Mouse (Mus musculus): Measurements from ENCODE around the gene Elovl4.
A peak's percentile ranks its signal among the peaks of the same experiment; 100 is the strongest.

Elovl4 gene

DNA sequence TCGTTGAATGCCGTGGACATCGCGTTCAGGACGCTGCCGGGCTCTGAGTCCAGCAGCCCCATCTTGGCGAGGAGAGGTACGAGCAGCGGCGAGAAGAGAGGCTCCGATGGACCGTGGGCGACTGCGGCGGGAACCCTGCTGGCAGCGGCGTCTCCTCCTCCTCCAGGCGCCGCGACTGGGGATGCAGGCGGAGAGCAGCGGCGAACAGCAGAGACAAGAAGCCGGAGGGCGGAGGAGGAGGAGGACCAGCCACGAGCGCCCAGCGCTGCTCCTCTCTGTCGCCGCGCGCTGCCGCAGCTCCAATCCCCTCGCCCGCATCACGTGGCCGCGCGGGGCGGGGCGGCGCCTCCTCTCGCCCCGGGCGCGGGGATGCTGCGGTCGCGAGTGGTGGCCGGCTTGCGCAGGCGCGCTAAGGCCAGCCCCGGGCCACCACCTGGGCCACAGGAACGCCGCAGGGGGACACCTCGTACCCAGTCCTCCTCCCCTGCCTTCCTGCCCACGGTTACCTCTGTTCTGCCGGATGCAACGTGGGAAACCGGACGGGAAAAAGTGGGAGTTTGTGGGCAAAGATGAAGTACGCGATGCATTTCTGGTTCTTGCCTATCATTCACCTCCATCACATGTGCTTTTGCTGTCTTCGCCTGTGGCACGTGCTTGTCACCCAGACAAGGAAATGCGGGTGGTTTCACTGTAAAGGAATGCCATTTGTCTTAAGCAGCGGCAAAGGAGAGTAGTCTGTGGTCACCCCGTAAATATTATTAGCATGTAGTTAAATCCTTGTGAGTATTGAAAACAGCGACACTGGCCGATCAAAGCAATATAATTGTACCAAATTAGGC is at the start of gene Elovl4:
Gene Elovl4, minus strand, starts transcription at position 301 of the 839 bp plus-strand sequence.
- peak; percentile 53 for DNase-seq (ENCODE audit: low spot score)

DNA sequence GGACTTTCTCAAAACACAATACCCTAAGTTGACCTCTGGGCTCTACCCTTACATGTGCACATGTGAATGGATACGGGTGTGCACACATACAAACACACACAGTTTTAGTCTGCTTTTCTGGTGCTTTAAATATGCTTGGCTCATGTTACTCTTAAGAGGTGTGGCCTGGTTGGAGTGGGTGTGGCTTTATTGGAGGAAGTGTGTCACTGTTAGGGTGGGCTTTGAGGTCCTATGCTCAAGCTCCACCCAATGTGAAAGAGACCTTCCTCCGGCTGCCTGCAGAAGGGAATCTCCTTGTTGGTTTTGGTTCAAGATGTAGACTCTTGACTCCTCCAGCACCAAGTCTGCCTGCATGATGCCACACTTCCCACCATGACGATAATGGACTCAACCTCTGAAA is 46.4 kb upstream of the Elovl4 start:
- DNase-seq (ENCODE audit: low spot score): no peak

DNA sequence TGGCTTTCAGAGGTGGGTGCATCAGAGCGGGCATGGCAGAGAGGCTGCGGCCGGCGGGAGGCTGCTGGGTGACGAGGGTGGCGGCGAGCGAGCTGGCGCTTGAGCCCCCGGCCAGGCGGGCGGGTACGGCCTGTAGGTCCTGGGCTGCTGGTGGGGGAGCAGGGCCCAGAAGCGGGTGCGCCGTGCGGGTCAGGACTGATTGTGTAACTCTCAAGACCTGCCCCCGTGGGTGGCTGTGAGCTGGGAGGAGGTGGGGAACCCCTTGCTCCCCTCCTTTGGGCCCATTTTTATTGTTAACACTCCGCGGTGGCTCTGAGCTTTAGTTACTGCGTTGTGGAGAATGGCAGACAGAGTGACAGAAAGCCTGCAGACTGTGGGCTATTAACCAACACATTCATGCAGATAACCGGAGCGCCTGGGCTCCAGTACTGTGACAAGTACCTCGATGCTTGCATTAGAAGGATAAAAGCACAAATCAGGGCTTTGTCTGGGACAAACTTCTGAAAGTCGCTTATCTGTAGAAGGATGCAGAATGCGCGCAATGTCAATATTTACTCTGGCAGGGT is 28.8 kb upstream of the Elovl4 start:
- DNase-seq (ENCODE audit: low spot score): no peak

DNA sequence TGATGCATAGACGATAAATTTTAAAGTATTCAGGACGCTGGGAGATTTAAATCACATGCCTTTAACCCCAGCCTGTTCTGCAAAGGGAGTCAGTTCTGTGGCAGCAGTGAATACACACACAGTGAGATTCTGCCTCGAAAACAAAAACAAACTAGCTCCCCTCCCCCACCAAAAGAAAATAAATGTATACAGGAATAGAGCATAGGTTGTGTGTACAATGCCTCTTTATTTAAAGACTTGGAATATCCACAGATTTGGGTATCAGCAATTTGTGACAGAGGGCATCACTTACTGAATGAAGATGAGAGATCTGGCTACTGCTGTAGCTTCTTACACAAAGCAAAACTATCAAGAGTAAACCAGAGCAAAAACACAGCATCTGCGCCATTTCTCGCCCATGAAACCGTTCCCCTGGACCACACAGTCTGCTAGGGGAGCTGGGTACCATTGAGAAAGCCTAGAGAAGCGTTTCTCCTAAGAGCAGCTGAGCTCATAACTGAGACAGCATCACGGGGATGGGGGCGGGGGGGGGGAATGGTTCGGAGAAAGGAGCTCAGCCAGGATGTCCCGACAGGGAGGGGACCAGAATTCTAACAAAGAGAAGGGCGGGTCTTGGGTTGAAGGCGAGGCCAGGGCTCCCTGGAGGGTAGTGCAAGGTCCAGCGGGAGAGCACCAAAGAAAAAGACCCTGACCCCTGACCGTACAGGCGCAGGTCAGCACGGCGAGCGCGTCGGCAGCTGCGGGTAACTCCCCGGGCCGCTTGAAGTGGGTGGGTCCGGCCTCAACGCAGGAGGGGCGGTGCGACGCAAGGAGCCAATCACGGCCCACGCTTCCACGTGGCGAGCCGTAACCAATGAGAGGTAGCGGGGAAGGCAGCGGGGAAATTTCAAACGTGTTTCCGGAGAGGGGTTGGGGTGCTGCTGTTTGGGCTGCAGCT is 28.0 kb upstream of the Elovl4 start, which contains the start of gene Ttk:
Gene Ttk, plus strand, starts transcription at position 879 of the 937 bp plus-strand sequence.
- peak; percentile 88 for DNase-seq (ENCODE audit: low spot score)

DNA sequence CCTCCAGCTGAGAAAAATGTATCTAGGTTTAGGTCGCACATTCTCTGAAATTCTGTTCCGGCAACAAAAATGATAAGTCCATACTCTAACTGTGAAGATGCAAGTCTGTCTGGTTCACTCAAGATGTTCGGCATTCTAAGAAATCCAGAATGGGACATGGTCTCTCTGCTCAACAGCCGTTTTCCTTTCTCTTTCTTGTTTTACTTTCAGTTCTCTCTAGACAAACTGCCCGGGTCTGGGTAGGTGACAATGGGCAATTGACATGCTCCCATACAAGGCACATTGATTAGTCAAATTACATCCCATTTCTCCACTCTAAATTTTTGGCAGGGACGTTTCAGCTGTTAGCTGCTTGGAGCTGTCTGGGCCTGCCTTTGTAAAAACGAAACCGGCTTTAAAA is 25.1 kb upstream of the Elovl4 start:
- DNase-seq (ENCODE audit: low spot score): no peak

DNA sequence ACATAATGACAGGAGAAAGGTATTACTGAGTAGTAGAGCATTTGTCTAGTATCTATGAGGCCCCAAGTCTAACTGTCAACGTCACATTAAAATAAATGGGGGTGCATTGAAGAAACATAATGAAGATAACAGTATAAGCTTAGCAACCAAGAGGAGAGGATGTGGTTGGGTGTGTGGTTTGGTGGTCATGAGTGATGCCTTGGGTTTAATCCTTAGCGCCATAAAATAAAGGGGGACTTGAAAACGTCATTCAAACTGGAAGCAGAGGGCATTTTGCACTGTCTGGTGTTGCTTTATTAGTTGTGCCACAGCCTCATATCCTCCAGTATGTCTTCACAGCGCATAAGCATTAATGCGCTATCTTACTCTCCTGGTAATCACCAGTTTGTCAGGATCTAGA is 23.8 kb upstream of the Elovl4 start:
- peak; percentile 27 for DNase-seq (ENCODE audit: low spot score)

DNA sequence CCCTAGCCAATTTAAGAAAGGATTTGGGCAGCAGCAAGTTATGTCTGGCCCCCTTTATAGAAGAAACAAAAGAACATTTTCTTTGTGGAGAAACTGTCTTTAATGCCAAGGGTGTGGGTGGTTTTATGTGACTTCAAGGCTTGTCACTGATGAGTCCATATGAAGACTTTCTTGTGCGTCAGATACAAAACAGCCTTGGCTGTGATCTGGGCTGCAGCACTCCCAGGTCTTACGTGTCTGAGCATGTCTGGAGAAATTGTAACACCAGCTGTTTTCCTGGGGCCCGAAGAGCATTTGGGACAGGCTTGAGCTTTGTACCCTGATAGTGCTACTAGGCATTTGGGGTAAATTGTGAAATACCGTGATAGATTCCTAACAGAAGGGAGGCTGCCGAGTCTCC is 16.8 kb upstream of the Elovl4 start:
- DNase-seq (ENCODE audit: low spot score): no peak

DNA sequence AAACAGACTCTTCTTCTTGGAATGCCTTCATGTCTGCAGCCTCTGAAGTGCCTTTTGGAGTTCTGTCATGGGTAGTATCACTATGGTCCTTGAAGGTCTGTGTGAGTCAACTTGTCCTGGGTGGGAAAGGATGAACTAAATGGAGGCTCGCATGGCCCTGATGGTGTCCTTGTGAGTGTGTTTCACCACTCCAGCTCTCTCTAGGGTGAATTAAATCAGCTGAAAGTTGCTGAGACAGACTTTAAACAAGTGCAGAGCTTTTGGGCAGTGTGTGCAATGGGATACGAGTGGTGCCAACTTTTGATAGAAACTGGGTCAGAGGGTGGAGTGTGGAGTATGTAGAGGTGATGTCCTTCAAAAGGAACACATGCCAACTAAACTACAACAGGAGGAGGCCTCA is 14.9 kb upstream of the Elovl4 start:
- no peak for DNase-seq (ENCODE audit: low spot score)

DNA sequence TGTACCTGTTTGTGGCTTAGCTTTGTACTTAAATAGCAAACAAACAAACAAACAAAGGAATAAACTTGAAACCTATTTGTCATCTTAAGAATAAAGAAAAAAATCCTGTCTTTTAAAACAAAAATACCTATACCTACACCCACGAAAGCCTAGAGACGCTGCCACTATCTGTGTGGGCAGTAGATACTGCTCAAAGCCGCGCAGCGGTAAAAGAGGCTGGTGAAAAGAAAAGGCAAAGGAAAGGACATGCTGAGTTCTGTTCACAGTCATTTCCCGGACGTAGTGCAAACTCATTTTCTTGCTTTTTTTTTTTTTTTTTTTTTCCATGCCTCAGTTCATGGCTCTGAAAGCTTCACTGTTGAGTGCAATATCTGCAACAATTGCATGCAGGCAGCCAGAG is 13.1 kb upstream of the Elovl4 start:
- no peak for DNase-seq (ENCODE audit: low spot score)

DNA sequence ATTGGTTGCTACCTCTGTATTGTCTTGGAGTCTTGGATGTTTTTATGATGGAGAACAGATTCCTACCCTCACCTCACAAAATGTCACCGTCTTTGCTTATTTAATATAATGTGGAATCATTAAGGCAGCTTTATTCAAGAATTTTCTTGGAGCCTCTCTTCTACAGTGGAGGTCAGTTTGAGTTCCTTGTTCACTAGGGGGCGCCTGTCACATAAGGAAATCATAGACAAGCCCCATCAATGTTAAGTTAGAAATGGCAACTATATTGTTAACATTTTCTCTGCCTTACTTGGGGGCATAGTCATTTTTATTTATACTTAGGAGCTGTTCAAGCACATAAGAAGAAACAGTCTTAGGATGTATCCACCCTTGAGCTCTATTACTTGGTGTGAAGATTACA is 1.5 kb upstream of the Elovl4 start:
- DNase-seq (ENCODE audit: low spot score): peak; percentile 25

DNA sequence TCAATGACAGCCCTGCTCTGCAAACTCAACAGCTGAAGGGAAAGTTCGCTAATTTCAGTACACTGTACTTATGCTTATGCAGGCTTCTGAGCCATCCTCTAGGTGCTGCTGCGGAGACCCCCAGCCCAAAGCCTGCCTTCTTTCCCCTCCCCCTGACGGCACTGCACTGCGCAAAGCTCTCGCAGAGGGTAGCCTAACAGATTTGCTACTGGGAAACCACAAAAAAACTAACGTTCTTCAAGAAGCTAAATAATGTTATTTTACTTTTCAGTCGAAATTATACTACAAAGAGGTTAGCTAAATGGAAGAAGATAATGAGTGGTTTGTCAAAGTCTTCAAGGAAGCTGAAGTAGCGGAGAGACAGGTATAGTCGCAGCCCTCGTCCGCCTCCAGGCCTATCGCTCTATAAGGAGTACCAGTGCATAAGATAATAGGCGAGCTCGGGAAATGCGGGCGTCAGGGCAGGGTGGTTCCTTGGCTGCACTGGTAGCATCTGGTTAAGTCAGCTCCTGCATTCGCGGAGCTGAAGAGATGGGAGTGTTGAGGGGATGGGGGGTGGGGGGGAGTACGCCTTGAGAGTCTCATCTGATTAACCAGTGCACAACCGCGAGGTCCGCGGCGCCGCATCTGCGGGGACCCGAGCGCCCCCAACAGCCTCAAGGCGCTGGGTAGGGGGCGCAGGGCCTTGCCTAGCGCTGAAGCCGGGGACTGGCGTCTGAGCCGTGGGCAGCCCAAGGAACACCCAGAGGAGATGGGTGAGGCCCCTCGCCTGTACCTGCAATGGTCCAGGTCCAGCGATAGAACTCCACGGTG is 707 bp downstream of the Elovl4 start:
- no peak for DNase-seq (ENCODE audit: low spot score)

DNA sequence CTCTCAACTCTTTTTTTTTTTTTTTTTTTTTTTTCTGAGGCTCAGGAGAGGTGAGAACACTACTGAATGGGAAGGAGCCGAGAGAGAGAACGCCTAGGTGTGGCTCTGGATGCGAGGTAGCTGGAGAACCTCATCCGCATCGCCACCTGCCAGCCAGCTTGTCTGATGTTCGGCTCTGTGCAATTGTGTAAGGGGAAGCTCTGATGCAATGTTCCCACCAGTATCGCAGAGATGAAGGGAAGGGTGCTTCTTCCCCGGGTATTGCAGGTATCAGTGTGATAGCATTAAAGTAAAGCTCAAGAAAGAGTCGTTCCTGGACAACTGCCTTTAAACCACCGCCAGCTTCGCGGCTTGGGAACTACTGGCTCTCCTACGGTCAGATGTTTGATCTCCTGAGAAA is 1.7 kb downstream of the Elovl4 start:
- no peak for DNase-seq (ENCODE audit: low spot score)

DNA sequence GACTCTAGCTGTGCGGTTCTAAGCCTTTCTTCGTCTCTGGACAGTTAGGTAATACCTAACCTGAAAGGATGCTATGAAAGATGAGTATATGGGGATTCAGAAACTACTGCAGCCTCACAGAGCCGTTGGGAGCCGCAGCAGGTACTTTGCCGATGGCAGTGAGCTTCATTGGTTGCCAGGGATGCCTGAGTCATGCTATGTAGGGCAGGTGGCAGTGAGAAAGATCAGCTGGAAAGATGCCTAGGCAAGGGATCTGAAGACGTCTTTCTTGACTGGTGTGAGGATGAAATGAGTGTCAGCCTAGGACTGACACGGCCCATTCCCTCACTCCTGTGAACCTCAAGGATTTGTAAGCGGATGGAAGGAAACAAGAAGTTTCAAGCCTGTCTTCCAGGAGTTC is 8.2 kb downstream of the Elovl4 start:
- DNase-seq (ENCODE audit: low spot score): no peak

DNA sequence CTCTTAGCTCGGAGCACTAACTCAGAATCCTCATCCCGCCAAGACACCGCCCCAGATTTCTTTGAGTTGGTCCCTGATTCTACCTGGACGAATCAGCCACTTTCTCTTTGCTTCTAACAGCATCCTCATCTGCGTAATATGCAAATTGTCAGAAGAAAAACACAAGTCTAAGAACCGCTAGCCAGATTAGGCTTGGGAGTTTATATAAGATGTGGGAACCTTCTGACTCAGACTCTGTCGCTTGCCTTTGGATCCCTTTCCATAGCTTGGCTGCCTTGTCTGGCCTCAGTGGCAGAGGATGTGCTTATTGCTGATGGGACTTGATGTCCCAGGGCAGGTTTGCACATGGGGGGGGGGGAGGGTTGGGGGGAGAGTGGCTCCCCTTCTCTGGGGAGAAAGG is 9.2 kb downstream of the Elovl4 start:
- no peak for DNase-seq (ENCODE audit: low spot score)

DNA sequence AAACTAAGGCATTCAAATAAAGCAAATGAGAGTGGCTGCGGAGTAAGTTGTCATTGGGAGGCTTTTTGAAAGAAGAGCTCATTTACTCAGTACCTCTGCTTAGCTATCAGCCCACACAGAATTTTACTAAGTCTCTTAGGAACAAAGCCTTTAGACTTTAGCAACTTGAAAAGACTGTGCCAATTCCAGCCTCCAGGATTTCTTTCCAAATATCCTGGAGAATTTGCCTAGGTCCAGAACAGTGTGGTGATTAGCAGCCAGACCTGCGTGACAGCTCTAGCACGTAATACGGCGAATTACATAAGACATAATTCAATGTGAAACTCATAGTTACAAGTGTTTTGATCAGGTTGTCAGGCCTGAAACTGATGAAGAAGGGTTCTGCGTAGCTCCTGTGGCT is 16.8 kb downstream of the Elovl4 start:
- no peak for DNase-seq (ENCODE audit: low spot score)

DNA sequence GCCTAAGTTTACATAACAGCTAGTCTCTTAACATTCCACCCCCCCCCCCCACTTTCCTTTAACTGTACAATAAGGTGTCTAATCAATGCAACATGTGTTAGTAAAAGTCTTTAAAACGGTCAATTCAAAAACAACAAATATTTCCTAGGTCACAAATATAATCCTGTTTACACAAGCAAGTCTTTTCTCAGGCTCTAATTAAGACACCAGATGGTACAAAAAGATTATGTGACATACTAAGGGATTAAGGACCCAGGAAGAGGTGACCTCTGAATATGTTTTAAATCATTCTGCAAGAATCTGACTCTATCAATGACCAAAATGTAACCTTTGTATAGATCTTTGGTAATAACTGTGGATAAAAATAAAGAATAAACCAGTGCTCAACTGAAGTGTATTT is 20.6 kb downstream of the Elovl4 start:
- no peak for DNase-seq (ENCODE audit: low spot score)

DNA sequence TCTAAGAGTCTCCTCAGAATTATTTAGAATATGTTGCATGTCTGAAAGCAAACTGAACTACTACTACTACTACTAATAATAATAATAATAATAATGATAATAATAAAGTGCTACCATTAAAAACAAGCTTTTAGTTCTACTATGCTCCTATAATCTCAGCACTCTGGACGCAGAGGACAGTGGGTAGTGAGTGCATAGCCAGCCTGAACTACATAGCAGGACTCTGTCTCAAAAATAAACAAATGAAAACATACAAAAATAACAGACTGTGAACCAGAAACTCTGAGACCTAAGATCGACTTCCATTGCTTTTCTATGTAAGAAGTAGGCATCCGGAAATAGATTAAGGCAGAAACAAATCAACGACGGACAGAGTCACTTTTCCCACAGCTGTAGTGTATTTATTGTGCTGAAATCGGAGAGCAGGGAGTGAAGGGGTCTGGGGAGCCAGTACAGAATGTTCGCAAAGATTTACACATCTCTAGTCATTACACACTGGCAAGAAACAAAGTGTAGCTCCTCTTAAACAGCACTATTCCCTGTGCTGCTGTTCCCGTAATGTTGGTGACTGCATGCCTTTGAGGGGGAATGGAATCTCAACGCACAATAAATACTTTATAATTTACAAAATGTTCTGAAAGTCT is 27.6 kb downstream of the Elovl4 start:
- no peak for DNase-seq (ENCODE audit: low spot score)

DNA sequence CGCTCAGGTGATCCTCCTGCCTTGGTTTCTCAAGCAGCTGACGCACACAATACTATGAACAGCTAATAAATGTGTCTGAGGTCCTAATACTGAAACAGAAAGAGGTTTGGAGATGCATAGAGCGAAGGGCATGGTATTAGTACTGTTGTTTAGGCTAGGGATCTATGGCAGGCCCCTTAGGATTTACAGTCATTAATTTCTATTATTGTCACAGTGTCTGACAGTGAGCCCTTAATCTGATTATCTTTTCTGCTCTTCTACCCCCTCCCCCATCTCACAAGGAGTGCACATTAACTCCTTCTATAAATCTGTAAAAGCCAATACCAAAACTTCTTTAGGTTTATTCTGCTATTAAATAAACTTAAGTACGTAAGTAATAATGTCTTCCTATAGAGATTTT is 44.8 kb downstream of the Elovl4 start:
- DNase-seq (ENCODE audit: low spot score): no peak

DNA sequence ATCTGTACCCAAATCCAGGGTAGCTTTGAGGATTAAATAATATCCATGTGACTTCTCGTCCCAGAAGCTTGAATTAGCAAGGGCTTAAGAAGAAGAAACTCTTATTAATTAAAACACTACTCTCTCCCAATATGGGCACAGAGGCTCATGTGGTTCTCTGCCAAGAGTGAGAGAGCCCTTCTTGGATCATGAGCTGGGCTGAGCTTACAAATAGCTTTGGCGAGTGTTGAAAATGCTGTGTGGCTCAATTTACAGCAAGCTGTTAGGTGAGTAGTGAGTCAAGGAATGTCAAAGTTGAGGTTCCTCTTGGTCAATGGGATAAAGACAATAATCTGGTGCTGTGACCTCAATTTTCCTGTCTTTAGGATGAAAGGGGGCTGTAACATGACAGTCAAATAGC is 74.2 kb downstream of the Elovl4 start:
- no peak for DNase-seq (ENCODE audit: low spot score)

DNA sequence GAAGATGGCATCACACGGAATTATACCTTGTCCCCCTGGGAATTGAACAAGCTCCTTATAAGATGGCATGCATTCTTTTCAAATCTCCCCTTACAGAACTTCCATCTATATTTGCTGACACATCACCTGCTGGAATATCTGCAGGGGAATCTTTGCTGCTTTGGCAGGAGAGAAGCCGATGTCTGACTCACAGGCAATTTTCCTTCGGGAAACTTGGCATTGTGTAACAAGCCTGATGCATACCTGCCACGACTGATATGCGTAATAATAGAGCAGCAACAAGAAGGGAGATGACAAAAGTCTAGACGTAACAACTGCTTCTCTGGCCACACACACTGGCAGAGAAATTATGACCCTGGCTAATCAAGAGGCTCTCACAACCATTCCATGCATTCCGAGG is 75.2 kb downstream of the Elovl4 start:
- DNase-seq (ENCODE audit: low spot score): no peak
